Mouse (Mus musculus) 3T3-L1 (cell line): ENCODE measurements around the gene Six4.
"Not testable (repeated sequence)": the region's sequence is repeated elsewhere in the genome, so short reads cannot be mapped to it uniquely, and the experiment has no call there.

Experiments
- DNase-seq: peaks from one replicate; pipeline ENCODE4 v3.0.0-alpha.2; 2015; ENCODE audit warnings: low read depth, low spot score

The Six4 gene

GRCm38 (mm10) chr12:73088500-73088899 lies 24.8 kb downstream of the Six4 start:
- DNase-seq, result peak; percentile 39

GRCm38 (mm10) chr12:73087086-73087485 lies 26.2 kb downstream of the Six4 start:
- no peak for DNase-seq

DNA sequence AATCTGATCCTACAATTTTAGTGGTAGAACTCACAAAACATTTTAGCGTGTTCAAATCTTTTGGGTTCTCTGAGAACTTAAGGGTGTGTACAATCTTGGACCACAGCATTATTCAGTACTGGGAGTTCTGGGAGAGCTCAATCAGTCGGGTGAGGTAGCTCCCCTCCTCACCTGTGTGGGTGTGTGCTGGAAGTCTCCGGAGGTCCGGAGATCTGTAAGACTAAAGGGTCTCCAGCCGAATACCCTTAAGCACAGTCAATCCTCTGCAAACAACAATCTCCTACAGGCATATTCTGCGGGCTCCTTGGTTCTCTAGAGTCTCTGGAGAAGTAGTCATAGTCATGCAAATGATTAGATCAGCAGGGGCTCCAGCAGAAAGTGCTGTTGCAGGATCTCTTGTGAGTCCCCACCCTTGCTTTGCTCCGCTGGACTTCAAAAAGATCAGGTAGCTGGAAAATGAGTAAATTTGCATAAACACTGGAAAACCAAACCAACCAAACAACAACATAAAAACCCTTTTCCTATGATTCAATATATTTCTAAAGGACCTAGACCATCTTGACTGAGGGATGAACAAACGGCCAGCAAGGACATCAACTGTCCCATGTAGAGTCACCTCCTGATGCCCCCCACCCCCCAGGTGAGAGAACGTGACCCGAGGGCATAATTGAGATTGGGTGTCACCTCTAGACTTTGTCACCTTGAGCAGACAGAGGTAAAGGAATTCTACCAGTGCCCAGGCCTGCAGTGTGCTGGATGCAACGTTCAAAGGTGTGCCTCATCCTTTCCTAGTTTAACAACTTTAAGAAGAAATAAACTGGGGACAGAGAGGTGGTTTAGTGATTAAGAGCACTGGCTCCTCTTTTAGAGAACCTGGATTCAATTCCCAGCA lies 27.3 kb downstream of the Six4 start:
- no peak for DNase-seq

DNA sequence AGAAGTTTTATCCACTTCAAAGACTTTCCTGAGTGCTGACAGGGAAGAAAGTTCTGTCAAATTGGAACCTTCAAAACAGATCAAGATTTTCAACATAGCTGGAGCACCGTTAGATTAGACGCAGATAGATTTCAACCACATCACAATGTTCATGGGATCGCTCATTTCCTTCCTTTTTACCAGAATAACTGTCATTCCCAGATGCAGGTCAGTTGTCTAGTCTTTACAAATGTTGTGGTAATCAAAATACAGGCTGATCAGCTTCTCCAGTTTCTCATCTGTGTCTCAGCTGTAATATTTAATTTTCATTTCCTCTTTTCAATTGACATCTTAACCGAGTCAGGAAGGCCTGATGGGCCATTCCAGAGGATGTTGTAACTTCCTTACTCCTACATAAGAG lies 29.5 kb downstream of the Six4 start:
- no peak for DNase-seq

DNA sequence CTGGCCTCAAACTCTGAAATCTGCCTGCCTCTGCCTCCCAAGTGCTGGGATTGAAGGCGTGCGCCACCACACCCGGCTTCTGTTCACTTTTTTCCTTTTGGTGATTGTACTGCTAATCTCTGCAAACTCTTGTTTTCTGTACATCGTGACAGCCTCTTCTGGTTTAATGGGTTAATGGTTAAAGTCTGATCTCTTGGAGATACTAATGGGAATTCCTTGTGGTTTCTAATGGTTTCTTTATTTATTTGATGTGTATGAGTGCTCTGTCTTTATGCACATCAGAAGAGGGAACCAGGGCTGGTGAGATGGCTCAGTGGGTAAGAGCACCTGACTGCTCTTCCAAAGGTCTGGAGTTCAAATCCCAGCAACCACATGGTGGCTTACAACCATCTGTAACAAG lies 31.4 kb downstream of the Six4 start:
- not testable (repeated sequence) for DNase-seq

DNA sequence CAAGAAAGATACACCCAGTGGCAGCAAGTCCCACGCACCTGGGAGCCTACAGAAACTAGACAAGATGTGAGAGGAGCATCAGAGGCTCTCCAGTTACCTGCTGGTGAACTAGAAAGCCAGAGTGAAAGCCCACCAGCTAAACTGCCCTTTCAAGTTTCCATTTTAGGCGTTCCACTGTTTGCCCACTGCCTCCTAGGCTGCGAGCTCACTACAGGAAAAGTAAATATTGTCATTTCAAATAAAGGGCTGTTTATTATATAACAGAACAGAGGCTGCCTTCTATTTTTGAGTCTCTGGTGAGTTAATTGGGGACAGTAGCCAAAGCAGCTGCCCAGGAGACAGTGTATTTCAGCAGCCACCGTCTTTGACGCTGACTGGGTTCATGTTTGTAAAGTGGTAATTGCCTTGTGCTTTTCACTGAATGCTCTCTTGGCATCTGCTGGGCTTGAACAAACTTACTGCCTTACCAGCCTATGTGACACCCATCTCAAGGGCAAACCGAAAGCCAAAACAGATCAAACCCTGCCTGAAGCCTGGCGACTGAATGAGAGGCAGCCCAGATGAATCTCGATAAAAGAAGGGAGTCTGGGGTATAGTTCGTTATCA lies 52.3 kb downstream of the Six4 start:
- DNase-seq, result no peak

- no peak for DNase-seq
These were observed 55.8 kb downstream of the Six4 start for GRCm38 (mm10) chr12:73057492-73057891.

DNA sequence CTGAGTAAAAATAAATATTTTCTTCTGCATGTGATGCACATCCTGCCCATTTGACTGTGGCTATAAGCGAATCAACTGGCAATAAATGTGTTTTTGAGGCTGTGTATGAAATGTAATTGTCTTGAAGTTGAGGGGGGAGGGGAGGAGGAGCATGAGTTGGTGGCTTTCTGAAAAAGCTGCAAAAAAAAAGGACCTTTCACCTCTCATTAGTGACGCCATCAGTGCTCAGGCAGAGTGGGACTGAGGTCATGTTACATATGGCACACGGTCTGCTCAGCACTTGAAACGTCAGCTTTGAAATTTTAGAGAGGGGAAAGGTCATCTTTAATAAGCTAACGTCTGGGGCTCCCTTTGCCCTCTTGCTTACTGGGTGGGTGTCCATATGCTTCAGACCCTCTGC lies 57.8 kb downstream of the Six4 start:
- no peak for DNase-seq

DNA sequence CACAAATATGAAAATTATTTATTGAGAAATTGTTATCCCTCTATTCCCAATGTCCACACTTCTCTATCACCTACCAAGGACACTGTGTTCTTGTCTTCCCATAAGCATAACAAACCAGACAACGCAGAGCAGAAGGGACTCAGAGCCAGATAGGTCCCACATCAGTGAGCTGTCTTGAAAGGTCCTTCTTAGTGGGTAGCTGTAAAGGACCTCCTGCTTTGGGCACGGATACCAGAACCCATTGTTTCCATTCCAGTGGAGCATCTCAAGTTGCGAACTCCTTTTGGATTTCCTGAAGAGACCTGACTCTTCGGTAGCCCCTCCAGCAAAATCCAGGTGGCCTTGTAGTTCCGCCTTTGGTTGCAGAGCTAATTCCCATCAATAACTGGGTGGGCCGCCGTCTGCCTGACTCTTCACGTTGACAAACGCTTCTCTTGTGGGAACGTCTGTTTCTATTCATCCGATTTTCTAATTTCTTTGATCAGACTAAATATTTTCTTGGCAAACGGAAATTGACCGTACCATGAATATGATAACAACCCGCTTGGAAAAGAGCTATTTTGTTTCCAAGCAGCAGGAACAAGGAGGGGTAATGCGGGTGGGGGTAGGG lies 58.6 kb downstream of the Six4 start:
- no peak for DNase-seq

DNA sequence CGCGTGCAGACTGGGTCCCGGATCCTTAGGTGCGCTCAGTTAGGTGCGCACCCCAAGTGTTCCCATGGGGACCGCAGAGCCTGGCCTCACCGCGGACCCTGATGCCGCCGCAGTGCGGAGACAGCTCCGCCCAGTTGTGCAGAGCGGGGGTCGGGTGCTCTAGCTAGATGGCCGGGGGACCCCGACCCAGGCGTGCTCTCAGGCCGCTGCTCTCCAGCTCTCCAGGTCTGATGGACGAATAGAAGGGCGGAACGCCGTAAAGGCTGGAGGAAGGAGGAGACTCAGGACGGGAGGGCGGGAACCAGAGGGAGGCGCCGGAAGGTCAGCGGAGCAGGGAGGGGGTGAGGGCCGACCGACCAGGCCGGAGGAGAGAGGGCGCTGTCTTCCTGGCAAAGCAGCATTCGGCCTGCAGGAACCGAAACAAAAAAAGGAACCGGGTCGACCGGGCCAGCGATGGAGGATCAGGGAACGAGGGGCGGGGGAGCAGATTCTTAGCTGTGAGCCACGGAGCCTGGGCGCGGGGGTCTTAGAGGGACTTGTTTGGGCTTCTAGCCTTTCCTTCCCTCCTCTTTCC lies 59.5 kb downstream of the Six4 start, which contains the start of gene Six1:
TSS of gene Six1 (minus strand) at position 220 of the 574 bp plus-strand sequence.
- peak; percentile 83 for DNase-seq

DNA sequence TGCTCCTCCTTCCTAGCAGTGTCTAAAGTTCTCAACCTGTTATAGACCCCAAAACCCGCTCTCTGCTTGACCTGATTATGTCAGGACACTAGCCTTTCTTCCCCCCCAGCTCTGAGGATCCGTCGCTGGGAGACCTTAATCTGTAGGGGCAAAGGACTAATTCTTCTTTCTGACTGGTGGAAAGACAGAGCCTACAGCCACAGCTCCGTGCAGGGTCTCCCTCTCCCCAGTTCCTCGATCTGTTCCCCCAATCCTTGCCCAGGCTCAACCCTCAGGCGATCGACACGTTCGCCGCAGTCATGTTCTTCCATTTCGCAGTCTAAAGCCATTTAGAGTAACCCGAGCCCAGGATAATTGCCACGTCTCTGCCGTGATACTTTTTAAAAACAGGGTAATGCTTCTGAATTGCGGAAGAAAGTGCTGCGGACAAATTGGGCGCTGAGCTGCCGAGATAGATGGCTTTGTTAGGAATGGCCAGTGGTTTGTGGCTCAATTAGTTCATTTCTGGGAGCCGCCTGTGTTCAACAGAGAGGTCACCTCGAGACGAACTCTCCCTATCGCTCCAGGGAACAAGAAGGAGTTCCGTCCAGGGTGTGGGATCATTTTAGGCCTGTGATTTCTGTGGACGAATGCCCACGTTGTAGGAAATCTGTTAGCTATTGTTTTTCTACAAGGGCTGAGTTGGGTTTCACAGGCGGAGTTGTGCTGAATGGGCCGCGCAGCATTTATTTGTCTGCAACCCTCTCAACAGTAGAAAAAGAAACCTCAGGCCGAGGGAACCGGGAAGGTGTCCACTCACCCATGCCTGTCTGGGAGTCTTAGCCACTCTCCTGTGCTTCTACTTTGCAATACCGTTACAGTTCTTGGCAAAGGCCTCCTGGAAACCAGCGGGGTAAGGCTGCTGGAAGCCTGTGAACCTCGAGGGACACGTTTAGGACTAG lies 60.3 kb downstream of the Six4 start:
- peak; percentile 25 for DNase-seq

DNA sequence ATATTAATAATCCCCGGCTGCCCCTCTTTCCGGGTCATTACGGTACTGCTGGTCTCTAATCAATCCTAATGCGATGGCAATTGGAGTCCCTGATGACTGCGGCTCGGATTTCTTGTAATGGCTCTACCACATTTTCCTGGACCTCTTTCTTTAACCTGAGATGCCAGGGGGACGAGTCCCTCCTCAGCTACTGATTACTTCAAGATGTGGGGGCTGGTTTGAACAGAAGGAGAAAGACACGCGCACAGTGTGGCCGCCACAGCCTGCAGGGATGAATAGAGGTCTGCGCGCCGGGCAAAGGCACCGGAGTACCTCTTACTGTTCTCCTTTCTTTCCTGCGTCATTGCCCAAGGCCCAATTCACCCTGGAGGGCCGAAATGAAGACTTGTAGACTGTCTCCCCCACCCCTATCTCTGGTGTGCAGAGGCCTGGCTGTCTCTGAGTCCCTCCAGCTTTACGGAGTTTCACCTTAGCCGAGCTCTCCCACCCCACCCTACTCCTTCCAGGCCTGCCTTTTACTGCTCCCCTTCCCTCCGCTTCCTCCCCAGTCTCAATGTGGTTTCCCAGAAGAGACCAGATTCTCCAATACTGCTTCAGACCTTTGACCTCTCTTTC lies 61.1 kb downstream of the Six4 start:
- DNase-seq, result no peak

- DNase-seq, result no peak
These were observed 62.3 kb downstream of the Six4 start for GRCm38 (mm10) chr12:73050811-73051580.

- no peak for DNase-seq
These were observed 63.0 kb downstream of the Six4 start for GRCm38 (mm10) chr12:73050305-73050704.
